Mouse (Mus musculus) right cerebral cortex, postnatal 36 days (tissue): Measurements from ENCODE around the gene Tstd1.

ENCODE experiments used
- DNase-seq, 2 experiments: peaks; one replicate each; pipeline ENCODE4 v3.0.0; 2022; ENCODE audit warnings: low spot score in 2 of 2, mixed read lengths in 1 of 2

Gene Tstd1

GRCm38 (mm10) chr1:171418660-171419059 is at the start of gene Tstd1:
TSS of gene Tstd1 (plus strand) at chr1:171418872.
- no peak for DNase-seq

DNA sequence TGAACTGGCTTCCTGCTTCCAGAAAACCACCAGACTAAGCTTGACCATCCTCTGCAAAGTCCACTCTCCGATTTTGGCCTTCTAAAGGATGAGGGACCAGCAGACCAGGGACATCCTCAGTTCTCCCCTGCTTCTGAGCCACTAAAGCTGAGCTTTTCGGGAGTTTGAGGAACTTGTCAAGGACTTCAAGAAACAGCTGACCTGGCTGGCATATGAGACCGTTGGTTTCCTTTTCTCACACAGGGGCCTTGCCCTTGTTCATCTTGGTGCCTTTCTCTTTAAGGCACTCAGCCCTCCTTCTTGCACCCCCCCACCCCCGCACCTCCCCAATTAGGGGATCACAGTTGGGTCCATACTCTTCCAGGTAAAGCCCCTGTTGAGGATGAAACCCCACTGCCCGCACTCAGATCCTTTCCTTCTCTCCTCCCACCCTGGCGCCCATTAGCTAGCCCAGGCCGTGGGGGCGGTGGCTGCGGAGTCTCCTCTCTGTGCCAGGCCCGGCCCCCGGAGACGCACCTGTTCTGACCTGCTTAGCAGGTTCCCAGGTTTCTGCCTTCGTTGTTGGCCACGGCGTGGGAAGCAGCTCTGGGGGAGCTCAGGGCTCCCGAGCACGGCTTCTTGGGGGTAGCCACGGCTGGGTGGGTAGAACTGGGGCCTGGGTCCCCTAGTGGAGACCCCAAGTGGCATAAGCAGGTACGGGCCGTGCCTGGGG is 48.7 kb upstream of the Tstd1 start, which contains the start of gene Nectin4:
Nectin4 (plus strand) TSS at position 255 of the 712 bp plus-strand sequence.
- DNase-seq: no peak

- DNase-seq: no peak
These were observed 45.8 kb upstream of the Tstd1 start for GRCm38 (mm10) chr1:171372880-171373279.

- no peak for DNase-seq
These were observed 44.7 kb upstream of the Tstd1 start for GRCm38 (mm10) chr1:171373946-171374345.

DNA sequence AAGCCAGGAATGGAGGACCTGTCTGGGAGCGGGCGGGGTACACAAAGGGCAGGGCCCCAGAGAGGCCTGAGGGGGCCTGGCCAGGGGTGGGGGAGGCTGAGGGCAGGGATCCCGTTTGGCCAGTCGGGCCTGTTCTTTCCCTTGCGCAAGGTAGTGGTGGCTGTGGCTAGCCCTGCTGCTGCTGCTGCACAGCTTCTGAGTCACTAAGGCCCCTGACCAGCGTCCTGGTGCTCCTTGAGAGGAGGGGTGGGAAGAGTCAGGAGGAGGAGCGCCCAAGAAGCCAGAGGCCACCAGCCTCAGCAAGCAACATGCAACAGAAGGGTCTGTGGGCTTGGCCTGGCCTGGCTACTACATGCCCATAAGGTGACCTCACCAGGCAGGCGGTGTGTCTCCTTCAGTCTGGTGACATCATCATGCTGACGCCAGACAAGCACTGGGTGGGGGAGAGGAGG is 43.0 kb upstream of the Tstd1 start:
- no peak for DNase-seq

- DNase-seq: no peak
These were observed 40.4 kb upstream of the Tstd1 start for GRCm38 (mm10) chr1:171378298-171378697.

DNA sequence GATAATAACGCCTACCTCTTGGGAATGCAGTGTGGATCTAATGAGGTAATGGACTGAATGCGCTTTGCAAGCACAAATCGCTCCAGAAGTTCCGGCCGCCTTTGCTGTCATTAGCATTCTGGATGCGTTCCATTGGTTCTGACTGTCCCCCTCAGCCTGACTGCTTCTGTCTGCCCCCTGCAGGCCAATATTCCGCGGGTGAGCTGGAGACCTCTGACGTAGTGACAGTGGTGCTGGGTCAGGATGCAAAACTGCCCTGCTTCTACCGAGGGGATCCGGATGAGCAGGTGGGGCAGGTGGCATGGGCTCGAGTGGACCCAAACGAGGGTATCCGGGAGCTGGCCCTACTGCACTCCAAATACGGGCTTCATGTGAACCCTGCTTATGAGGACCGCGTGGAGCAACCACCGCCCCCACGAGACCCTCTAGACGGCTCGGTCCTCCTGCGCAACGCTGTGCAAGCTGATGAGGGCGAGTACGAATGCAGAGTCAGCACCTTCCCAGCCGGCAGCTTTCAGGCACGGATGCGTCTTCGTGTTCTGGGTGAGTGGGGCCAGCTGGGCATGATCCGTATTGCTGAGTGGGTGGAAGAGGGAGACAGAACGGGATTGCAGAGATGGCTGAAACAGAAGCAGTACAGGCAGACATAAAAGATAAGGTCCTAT is 38.6 kb upstream of the Tstd1 start:
- peak; percentile 46 to 60 for DNase-seq

- no peak for DNase-seq
These were observed 36.5 kb upstream of the Tstd1 start for GRCm38 (mm10) chr1:171382096-171382620.

DNA sequence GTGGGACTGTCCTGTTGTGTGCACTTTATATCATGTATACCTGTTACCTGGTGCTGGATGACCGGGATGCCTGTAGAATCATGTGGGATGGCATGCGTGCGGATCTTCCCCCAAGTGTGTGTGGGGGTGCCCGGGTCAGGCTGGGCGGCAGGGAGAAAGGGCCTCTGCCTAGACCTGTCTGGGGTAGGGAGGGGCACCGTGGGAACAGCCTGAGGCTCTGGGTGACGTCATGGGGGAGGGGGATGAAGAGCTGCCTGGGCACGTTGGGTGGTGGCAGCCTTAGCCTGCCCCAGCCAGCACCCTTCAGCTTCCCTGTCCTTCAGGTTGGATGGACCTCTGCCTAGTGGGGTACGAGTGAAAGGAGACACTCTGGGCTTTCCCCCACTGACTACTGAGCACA is 34.3 kb upstream of the Tstd1 start:
- DNase-seq: no peak

DNA sequence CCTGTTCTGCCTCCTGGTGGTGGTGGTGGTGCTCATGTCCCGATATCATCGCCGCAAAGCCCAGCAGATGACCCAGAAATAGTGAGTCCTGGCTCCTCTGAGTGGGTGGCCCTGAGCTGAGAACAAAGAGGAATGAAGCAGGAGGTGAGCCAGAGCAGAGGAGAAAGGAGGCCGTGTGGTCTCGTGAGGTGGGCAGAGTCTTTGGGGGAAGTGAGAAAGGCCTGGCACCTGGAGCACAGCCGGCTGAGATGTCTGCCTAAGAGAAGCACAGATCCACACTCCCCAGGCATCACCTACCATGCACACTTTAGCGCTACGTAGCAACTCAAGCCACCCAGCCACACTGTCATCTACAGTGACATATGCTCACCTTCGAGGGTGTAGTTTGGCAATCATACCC is 33.5 kb upstream of the Tstd1 start:
- DNase-seq: no peak

GRCm38 (mm10) chr1:171387099-171387498 is 31.6 kb upstream of the Tstd1 start:
- no peak for DNase-seq

- no peak for DNase-seq
These were observed 30.1 kb upstream of the Tstd1 start, which contains the start of gene Arhgap30 for GRCm38 (mm10) chr1:171388376-171389102. TSS of gene Arhgap30 (plus strand) at chr1:171388954.

GRCm38 (mm10) chr1:171390101-171390500 is 28.6 kb upstream of the Tstd1 start:
- DNase-seq: no peak

GRCm38 (mm10) chr1:171401821-171402220 is 16.9 kb upstream of the Tstd1 start:
- no peak for DNase-seq

DNA sequence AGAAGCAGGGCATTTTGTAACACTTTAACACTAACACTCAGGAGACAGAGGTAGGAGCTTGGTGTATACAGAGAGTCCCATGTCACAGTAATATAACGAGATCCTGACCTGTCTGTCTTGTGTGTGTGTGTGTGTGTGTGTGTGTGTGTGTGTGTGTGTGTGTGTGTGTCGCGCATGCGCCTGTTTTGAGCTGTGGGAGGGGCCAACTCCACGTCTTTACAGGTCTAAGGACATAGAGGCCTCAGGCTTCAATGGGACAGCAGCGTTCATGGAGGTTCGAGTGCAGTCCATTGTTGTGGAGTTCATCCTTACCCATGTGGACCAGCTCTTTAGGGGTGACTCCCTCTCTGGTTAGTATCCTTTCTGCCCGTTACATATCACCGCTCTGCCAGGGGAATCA is 15.7 kb upstream of the Tstd1 start:
- no peak for DNase-seq

- no peak for DNase-seq
These were observed 11.4 kb upstream of the Tstd1 start for GRCm38 (mm10) chr1:171407263-171407662.

- DNase-seq: no peak
These were observed 8.4 kb upstream of the Tstd1 start for GRCm38 (mm10) chr1:171410231-171410630.

DNA sequence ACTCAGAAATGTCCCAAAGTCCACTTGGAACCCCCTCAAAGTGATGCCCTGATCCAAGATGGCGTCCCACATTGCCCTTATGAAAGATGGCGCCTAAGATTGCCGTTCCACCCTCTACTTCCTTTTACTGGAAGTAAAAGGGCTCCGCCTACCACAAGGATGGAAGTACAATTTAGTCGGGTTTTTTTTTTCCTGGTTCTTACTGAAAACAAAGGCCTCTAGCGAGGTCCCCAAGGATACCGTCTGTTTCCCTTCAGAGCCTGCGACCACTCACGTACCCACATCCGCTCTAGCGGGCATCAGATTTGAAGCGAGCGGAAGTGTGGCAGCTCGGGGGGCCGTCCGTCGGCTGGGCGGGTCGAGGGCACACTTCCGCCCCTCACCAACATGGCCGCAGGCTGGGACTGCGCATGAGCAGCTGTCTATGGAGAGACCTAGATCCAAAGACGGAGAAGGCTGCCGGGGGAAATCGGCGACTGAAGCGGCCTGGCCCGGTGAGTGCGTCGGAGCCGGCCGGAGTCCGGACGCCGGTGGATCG is 7.7 kb upstream of the Tstd1 start, which contains the start of gene Usf1:
Usf1 (plus strand) TSS at position 367 of the 538 bp plus-strand sequence.
- peak; percentile 92 to 94 for DNase-seq

GRCm38 (mm10) chr1:171411492-171411941 is 7.2 kb upstream of the Tstd1 start:
- no peak for DNase-seq

- peak in 1 of 2 experiments; percentile 18 for DNase-seq
These were observed 6.7 kb upstream of the Tstd1 start for GRCm38 (mm10) chr1:171412001-171412441.

GRCm38 (mm10) chr1:171412446-171412845 is 6.2 kb upstream of the Tstd1 start:
- peak; percentile 10 to 25 for DNase-seq

DNA sequence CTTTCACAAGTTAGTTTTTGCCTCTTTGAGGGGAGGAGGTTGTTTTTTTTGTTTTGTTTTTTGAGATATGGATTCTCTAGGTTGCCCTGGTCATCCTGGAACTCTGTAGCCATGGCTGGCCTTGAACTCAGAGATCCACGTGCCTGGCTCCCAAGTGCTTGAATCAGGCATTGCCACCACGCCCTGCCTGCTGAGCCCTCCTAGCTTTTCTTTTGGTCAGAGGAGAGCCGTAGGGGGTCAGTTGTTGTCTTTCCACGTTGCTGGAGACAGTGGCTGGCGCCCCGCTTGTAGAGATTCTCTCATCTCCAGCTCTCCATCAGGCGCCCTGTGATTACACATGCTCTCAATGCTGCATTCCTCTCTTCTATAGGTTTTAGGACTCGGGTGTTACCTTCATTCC is 5.1 kb upstream of the Tstd1 start:
- DNase-seq: no peak
